ENCODE assay signal across 8 mouse cellular contexts in the genomic region with DNA sequence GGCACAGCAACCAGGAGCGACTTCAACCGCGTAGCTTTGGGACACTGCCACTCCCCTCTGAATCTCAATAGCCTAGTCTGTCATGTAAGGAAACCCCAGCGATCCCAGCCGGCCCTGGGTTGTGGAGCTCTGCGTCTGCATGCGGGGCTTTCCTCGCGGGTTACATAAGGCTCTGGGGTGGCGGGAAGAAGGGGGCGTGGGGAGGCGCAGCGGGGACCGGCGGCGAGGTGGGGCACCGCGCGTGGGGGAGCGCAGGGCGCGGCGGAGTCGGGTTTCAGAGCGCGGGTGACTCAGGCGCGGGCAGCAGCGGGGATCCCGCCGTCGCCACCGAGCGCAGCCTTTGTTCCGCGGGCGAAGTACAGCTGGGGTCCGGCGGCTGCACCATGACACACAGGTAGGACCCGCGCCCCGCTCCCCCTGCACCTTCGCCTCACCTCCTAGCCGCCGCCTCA. TPM values are rescaled to one million over a fixed set of nuclear protein-coding genes. Genes with fewer than 3 reads are reported as not detected.
A peak's percentile ranks its signal among the peaks of the same experiment; 100 is the strongest.
DNase-seq lines count a peak whose midpoint lies in the region; ATAC-seq and TF ChIP-seq lines count a peak whose summit lies in the region.

A gene (plus strand): TSS at position 193 of the 452 bp plus-strand sequence.

- H3K27ac ChIP-seq in lung, embryonic 15.5 days: peak within 1 kb of the TSS; percentile 33; the same call in 1 of the 2 replicates
- H3K27ac ChIP-seq in limb, embryonic 12.5 days: 0 out of 2 replicates have a peak within 1 kb of the TSS, but pooled peaks have one; percentile 50
- peak within 1 kb of the TSS; percentile 6; the same call in 1 of the 2 replicates for H3K27ac ChIP-seq in small intestine, adult 2 months (ENCODE audit: insufficient read depth, low read depth, low read length)

- no peaks in the 10 kb centered on the region for H3K9me3 ChIP-seq in lung, embryonic 15.5 days
- no peaks in the 10 kb centered on the region for H3K9me3 ChIP-seq in limb, embryonic 12.5 days

- TF ChIP-seq CTCF in small intestine, adult 2 months (IDR thresholded peaks at IDR 0.05; ENCODE audit: extremely low read depth, insufficient read length, insufficient replicate concordance, low read depth, low read length): no peak

- H3K36me3 ChIP-seq in lung, embryonic 15.5 days: no peaks in the 10 kb centered on the region
- no peaks in the 10 kb centered on the region for H3K36me3 ChIP-seq in limb, embryonic 12.5 days
- no peaks in the 10 kb centered on the region for H3K36me3 ChIP-seq in small intestine, adult 2 months (ENCODE audit: control insufficient read depth, insufficient read depth, low read length)

- peaks cover 45% of the 10 kb centered on the region for H3K27me3 ChIP-seq in lung, embryonic 15.5 days
- peaks cover 75% of the 10 kb centered on the region for H3K27me3 ChIP-seq in limb, embryonic 12.5 days
- peaks cover 10% of the 10 kb centered on the region for H3K27me3 ChIP-seq in small intestine, adult 2 months (ENCODE audit: control insufficient read depth, insufficient read depth, low read length)

- TF ChIP-seq POLR2A in small intestine, adult 2 months (IDR thresholded peaks at IDR 0.05; ENCODE audit: low read depth, low read length): no peak

- H3K4me3 ChIP-seq in lung, embryonic 15.5 days: peak within 1 kb of the TSS; percentile 50
- H3K4me3 ChIP-seq in limb, embryonic 12.5 days (replicated peaks): peak within 1 kb of the TSS; percentile 55
- H3K4me3 ChIP-seq in small intestine, adult 2 months (ENCODE audit: low read depth, low read length): peak within 1 kb of the TSS; percentile 53

- DNase-seq in lung, adult 18-20 months: no peak
- peak; percentile 38 for DNase-seq in embryo, embryonic 9.5 days (ENCODE audit: extremely low spot score)
- peak; percentile 23 to 40 for DNase-seq in heart, adult 9 months (ENCODE audit: low spot score in 2 of 2)
- no peak for DNase-seq in left cerebral cortex, postnatal 36 days (ENCODE audit: low spot score in 2 of 2)

- 0 out of 2 replicates have a peak, but pooled peaks have one; percentile 5 for ATAC-seq in lung, embryonic 15.5 days (ENCODE audit: borderline replicate concordance, extremely low read depth, low FRiP score, low TSS enrichment)
- ATAC-seq in limb, embryonic 12.5 days (ENCODE audit: insufficient number of reproducible peaks, insufficient read depth, low FRiP score, low TSS enrichment, low read depth): no peak
- no peak for ATAC-seq in monocyte, adult 5-6 weeks (replicated peaks; ENCODE audit: insufficient number of reproducible peaks, low FRiP score, low TSS enrichment, poor library complexity, severe bottlenecking)

- intact Hi-C loops in left cerebral cortex, postnatal 36 days (cut with DNase I): no loop called here

- under 1% methylated on average over 39 of the region's 45 CpGs for WGBS in lung, embryonic 15.5 days
- WGBS in limb, embryonic 12.5 days: 2% methylated on average over 26 of the region's 45 CpGs
- WGBS in small intestine, adult 2 months: 1% methylated on average over 45 of the region's 45 CpGs

- peak within 1 kb of the TSS; percentile 83 for H3K4me2 ChIP-seq in lung, embryonic 15.5 days
- H3K4me2 ChIP-seq in limb, embryonic 12.5 days: peak within 1 kb of the TSS; percentile 93

- peak within 1 kb of the TSS; percentile 56 for H3K9ac ChIP-seq in lung, embryonic 15.5 days
- peak within 1 kb of the TSS; percentile 64 for H3K9ac ChIP-seq in limb, embryonic 12.5 days (replicated peaks)

- H3K4me1 ChIP-seq in lung, embryonic 15.5 days: peaks cover 45% of the 10 kb centered on the region
- peaks cover 14% of the 10 kb centered on the region; the same call in 1 of the 2 replicates for H3K4me1 ChIP-seq in limb, embryonic 12.5 days (replicated peaks)
- H3K4me1 ChIP-seq in small intestine, adult 2 months (ENCODE audit: control insufficient read depth, insufficient read depth, insufficient read length, low read length): no peaks in the 10 kb centered on the region

RNA-seq across cellular contexts. Expression of the gene that starts here (rescaled TPM):
- 22.6 and 25.8 TPM in 2 replicates for polyA plus RNA-seq in lung, embryonic 15.5 days (2015; fragmentation: Nextera tagmentation; extraction: Ambion mirVana)
- polyA plus RNA-seq in limb, embryonic 12.5 days (2016; fragmentation: Nextera tagmentation; extraction: Ambion mirVana): 11.9 and 13.1 TPM in 2 replicates
- 12.6 and 15.7 TPM in 2 replicates for polyA plus RNA-seq in small intestine, adult 2 months (2012; rRNA removed)
- total RNA-seq in left cerebral cortex, postnatal 36 days (2021): 1 to 10 TPM; 5.7 to 8.3 TPM
- 0.38 to 6.7 TPM (median 0.39 TPM) in 3 replicates for total RNA-seq in monocyte, adult 5-6 weeks (2017)

Comparison
In these comparisons a context has a peak if more than half of its experiments do, and no peak if none do; other contexts are left out.
1. DNase-seq: peak in embryo, embryonic 9.5 days (single experiment) and heart, adult 9 months (2 of 2); none in lung, adult 18-20 months (0 of 2) and left cerebral cortex, postnatal 36 days (0 of 2).
2. Peak in every context shown above with its lines, with median percentiles within 50 percentile points of each other: H3K27ac ChIP-seq and H3K4me3 ChIP-seq.